Mouse (Mus musculus): ENCODE measurements around the gene Gm5475. TPM values are rescaled to one million over a fixed set of nuclear protein-coding genes. Genes with fewer than 3 reads are reported as not detected.
A peak's percentile ranks its signal among the peaks of the same experiment; 100 is the strongest.

Gene Gm5475
- polyA plus RNA-seq, 1 experiment from 2014 or later, result 0.55 TPM

- POLR2A ChIA-PET, result no interaction called here
- CTCF ChIA-PET, result interaction anchor here (1.2 kb wide), 1 partner anchor 10 kb away, joined by 3 read pairs; the partner anchor contains the start of gene Gm5475
- in situ Hi-C loops (cut with MboI; ENCODE audit: low pct_unique_long_range_greater_than_20kb), result no loop called here
- H3K27me3 ChIP-seq, result no peaks in the 10 kb centered on the region
- ATAC-seq (no peak), DNase-seq (ENCODE audit: low read depth, low spot score) (no peak)
- TF ChIP-seq CTCF (IDR thresholded peaks at IDR 0.05), result no peak
These were observed 10.2 kb upstream of the Gm5475 start for GRCm38 (mm10) chr15:100411731-100412130.

DNA sequence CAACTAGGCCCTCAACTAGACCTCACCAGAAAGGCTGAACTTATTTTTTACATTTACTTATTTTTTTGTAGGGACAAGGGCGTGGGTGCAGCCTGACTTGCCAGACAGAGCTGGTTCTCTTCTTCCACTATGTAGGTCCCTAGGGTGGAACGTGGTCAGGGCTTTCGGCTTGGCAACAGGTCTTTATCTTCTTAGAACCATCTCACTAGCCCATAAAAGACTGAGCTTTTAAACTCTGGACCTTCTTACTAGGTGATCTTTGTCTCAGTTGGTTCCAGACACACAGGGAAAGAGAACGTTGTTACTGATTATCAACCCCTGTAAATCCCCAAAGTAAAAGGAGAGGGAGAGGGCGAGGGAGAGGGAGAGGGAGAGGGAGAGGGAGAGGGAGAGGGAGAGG, 8.6 kb upstream of the Gm5475 start:
- ATAC-seq (no peak), DNase-seq (ENCODE audit: low read depth, low spot score) (no peak)
- no peak for TF ChIP-seq CTCF (IDR thresholded peaks at IDR 0.05)
- CTCF ChIA-PET, result no interaction called here
- no peaks in the 10 kb centered on the region for H3K27me3 ChIP-seq
- in situ Hi-C loops (cut with MboI; ENCODE audit: low pct_unique_long_range_greater_than_20kb), result no loop called here
- POLR2A ChIA-PET, result interaction anchor here (0.5 kb wide), 1 partner anchor 169 kb away, joined by 6 read pairs; no protein-coding TSS in a partner anchor

DNA sequence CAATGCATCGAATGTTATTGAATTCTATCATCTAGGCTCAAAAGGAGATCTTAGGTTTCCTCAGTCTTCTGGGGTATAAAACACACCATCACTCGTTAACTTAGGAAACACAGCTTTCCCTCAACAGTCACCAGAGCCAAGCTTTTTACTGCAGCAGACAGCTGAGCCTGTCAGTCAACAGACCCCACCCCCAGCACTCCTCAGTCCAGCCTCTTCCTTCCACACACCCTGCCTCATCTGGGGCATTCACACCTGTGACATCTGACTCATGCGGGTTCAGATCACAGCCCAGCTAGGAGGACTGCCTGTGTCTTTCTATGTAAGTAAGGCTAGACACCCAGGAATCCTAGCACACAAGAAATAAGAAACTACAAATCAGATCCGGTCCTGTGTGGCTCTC, 7.9 kb upstream of the Gm5475 start:
- DNase-seq (ENCODE audit: low read depth, low spot score) (no peak), ATAC-seq (no peak)
- CTCF ChIA-PET, result no interaction called here
- POLR2A ChIA-PET, result no interaction called here
- TF ChIP-seq CTCF (IDR thresholded peaks at IDR 0.05), result no peak
- no peaks in the 10 kb centered on the region for H3K27me3 ChIP-seq
- in situ Hi-C loops (cut with MboI; ENCODE audit: low pct_unique_long_range_greater_than_20kb), result no loop called here

GRCm38 (mm10) chr15:100414942-100415341, 7.0 kb upstream of the Gm5475 start:
- ATAC-seq, result no peak

GRCm38 (mm10) chr15:100415684-100416083, 6.3 kb upstream of the Gm5475 start:
- DNase-seq (ENCODE audit: low read depth, low spot score) (no peak), ATAC-seq (no peak)
- no peak for TF ChIP-seq CTCF (IDR thresholded peaks at IDR 0.05)
- in situ Hi-C loops (cut with MboI; ENCODE audit: low pct_unique_long_range_greater_than_20kb), result no loop called here
- H3K27me3 ChIP-seq, result no peaks in the 10 kb centered on the region
- CTCF ChIA-PET, result interaction anchor here (0.9 to 1.5 kb wide), 2 partner anchors 17 to 27 kb away, joined by 3 read pairs; no protein-coding TSS in a partner anchor
- POLR2A ChIA-PET, result no interaction called here

More at GRCm38 (mm10) chr15:100414942-100415341, 7.0 kb upstream of the Gm5475 start:
- in situ Hi-C loops (cut with MboI; ENCODE audit: low pct_unique_long_range_greater_than_20kb), result no loop called here
- no peak for TF ChIP-seq CTCF (IDR thresholded peaks at IDR 0.05)
- POLR2A ChIA-PET, result no interaction called here
- no peak for DNase-seq (ENCODE audit: low read depth, low spot score)
- no peaks in the 10 kb centered on the region for H3K27me3 ChIP-seq
- CTCF ChIA-PET, result interaction anchor here (0.9 to 1.5 kb wide), 2 partner anchors 18 to 28 kb away, joined by 3 read pairs; no protein-coding TSS in a partner anchor

- in situ Hi-C loops (cut with MboI; ENCODE audit: low pct_unique_long_range_greater_than_20kb), result no loop called here
- DNase-seq (ENCODE audit: low read depth, low spot score) (no peak), ATAC-seq (no peak)
- H3K27me3 ChIP-seq, result no peaks in the 10 kb centered on the region
- no peak for TF ChIP-seq CTCF (IDR thresholded peaks at IDR 0.05)
- POLR2A ChIA-PET, result no interaction called here
- CTCF ChIA-PET, result no interaction called here
These were observed 4.0 kb upstream of the Gm5475 start for GRCm38 (mm10) chr15:100417854-100418450.

DNA sequence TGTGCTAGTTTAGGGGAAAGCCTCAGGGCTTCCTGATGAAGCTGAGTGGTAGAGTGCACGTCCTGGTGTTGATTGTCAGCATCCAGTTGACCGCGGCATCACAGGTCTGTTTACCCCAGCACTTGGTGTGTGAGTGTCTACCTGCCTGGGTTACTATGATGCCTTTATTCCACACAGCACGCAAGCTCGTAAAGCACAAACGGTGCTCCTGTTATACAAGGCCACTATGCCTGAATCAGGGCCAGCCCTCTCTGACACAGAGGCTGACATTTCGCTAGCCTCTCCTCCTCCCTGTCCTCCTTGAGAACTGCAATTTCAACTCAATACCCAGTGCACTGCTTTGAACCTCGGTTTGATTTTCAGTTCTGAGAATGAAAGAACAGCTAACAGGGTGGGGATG, 2.6 kb upstream of the Gm5475 start:
- POLR2A ChIA-PET, result interaction anchor here (1.5 kb wide), 1 partner anchor 17 kb away, joined by 4 read pairs; no protein-coding TSS in a partner anchor
- CTCF ChIA-PET, result no interaction called here
- no peaks in the 10 kb centered on the region for H3K27me3 ChIP-seq
- no peak for DNase-seq (ENCODE audit: low read depth, low spot score)
- in situ Hi-C loops (cut with MboI; ENCODE audit: low pct_unique_long_range_greater_than_20kb), result no loop called here
- no peak for TF ChIP-seq CTCF (IDR thresholded peaks at IDR 0.05)
- ATAC-seq, result no peak

GRCm38 (mm10) chr15:100419901-100420745, 1.8 kb upstream of the Gm5475 start:
- ChIA-PET CTCF (interaction anchor here (1.0 kb wide), 1 partner anchor 29 kb away, joined by 3 read pairs; no protein-coding TSS in a partner anchor), POLR2A (interaction anchor here (1.5 kb wide), 1 partner anchor 18 kb away, joined by 4 read pairs; no protein-coding TSS in a partner anchor)
- in situ Hi-C loops (cut with MboI; ENCODE audit: low pct_unique_long_range_greater_than_20kb), result no loop called here
- no peak for ATAC-seq
- H3K27me3 ChIP-seq, result no peaks in the 10 kb centered on the region
- no peak for DNase-seq (ENCODE audit: low read depth, low spot score)
- TF ChIP-seq CTCF (IDR thresholded peaks at IDR 0.05), result no peak

DNA sequence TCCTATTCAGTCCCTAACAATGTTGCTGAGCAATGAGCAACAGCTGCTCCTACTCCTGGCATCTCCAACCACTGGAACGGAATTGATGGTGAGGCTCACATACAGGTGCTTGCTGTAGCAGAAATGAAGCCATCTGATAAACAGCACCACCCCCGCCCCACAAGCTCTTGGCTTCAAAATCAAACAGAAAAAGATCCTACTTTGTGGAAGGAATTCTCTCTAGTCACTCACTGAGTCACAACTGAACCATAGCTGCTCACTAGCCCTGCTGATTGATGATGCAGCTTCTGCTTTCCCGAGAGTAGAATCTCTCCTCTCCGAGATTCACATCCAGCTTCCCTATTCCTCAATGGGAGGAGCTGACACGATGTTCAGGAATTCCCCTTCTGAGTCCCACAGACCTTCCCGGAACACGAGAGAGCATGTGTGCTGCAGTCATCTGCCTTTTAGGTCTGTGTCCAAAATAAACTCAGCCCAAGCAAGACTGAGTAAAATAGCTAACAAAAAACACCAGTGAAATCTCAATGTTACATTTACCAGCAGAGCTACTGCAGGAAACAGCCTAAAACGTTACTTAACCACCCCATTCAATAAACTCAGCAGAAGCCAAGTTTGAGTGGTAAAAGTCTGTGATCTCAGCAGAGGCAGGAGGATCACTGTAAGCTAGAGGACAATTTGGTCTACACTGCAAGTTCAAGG, 739 bp upstream of the Gm5475 start:
- CTCF ChIA-PET, result interaction anchor here (0.7 to 1.8 kb wide), 7 partner anchors 9 to 100 kb away, joined by 3 to 4 read pairs (median 3); no protein-coding TSS in a partner anchor
- no peak for TF ChIP-seq CTCF (IDR thresholded peaks at IDR 0.05)
- no peaks in the 10 kb centered on the region for H3K27me3 ChIP-seq
- in situ Hi-C loops (cut with MboI; ENCODE audit: low pct_unique_long_range_greater_than_20kb), result no loop called here
- DNase-seq (ENCODE audit: low read depth, low spot score) (no peak), ATAC-seq (peak; percentile 49)
- POLR2A ChIA-PET, result no interaction called here

- ATAC-seq (peak; percentile 13), DNase-seq (ENCODE audit: low read depth, low spot score) (no peak)
- no peak for TF ChIP-seq CTCF (IDR thresholded peaks at IDR 0.05)
- no peaks in the 10 kb centered on the region for H3K27me3 ChIP-seq
- ChIA-PET CTCF (interaction anchor here (1.4 to 1.8 kb wide), 2 partner anchors 14 to 35 kb away, joined by 3 to 4 read pairs; no protein-coding TSS in a partner anchor), POLR2A (no interaction called here)
- in situ Hi-C loops (cut with MboI; ENCODE audit: low pct_unique_long_range_greater_than_20kb), result no loop called here
These were observed 529 bp downstream of the Gm5475 start for GRCm38 (mm10) chr15:100422476-100422875.

Data from Patski (cell line).